Mouse (Mus musculus): ENCODE results near the gene Ifi47. TPM values are rescaled to one million over a fixed set of nuclear protein-coding genes. Genes with fewer than 3 reads are reported as not detected.

Ifi47 gene
- polyA plus RNA-seq, 1 experiment = 7.6 TPM

DNA sequence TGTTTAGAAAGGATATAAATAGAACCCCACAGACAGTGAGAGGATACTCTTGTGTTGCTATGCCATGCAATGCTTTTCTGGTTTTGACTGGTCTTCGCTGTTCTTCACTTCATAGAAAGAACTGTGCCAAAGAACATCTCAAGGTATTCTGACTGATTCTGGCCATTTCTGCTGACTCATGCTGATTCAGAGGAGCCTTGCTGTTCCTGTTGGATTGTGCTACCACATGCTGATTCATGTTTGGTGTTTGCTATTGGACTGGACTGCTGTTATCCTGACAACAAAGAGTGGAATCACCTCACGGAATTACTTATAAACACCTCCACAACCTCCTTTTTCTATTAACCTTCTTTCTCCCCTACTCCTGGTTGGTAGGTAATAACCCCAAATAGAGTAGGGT, 47.8 kb downstream of the Ifi47 start:
- Histone ChIP-seq H3K4me3 (ENCODE audit: insufficient read depth, low read length) (no peak overlapping the region), H3K27ac (ENCODE audit: insufficient read depth, low read length) (no peak overlapping the region), H3K4me1 (ENCODE audit: control insufficient read depth, insufficient read depth, low read length) (no peaks in the 10 kb centered on the region)
- no peak for TF ChIP-seq CTCF (IDR thresholded peaks at IDR 0.05; ENCODE audit: borderline replicate concordance, insufficient read depth, low read length)
- TF ChIP-seq POLR2A (IDR thresholded peaks at IDR 0.05; ENCODE audit: low read depth, low read length) = no peak

DNA sequence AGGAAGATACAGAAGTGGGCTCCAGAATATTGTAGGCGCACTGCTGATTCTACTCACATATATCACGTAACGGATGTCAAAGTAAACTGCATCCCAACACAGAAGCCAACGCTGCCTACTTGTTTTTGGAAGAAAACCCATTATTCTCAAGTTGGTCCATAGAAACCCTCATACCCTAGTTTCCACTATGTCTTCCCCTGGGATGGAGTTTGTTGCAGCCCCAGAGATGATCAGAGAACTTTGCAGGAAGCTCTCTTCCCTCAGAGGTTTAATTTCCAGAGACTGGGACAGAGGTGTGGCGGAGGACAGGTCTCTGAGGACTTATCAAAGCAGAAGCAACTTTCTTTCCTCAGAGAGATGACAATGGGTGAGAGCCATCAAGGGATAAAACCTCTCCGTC, 65.6 kb downstream of the Ifi47 start, which contains the start of gene Olfr1395:
Gene Olfr1395 (plus strand): TSS at position 301 of the 400 bp plus-strand sequence.
- H3K4me1 ChIP-seq (ENCODE audit: control insufficient read depth, insufficient read depth, low read length) = no peaks in the 10 kb centered on the region
- H3K4me3 ChIP-seq (ENCODE audit: insufficient read depth, low read length) = no peak within 1 kb of the TSS
- TF ChIP-seq CTCF (IDR thresholded peaks at IDR 0.05; ENCODE audit: borderline replicate concordance, insufficient read depth, low read length) (no peak), POLR2A (IDR thresholded peaks at IDR 0.05; ENCODE audit: low read depth, low read length) (no peak)
- H3K27ac ChIP-seq (ENCODE audit: insufficient read depth, low read length) = no peak within 1 kb of the TSS

Other genes with a start within 250 kb of the Ifi47 start
- gene Gm12184, start 249.9 kb upstream of the Ifi47 start, polyA plus RNA-seq (2011; ENCODE audit: insufficient read length, low read depth, missing spikeins) = 40.5 and 61.2 TPM in 2 replicates
- gene Irgm1, start 204.9 kb upstream of the Ifi47 start, polyA plus RNA-seq (2011; ENCODE audit: insufficient read length, low read depth, missing spikeins) = 36.5 and 61.8 TPM in 2 replicates
- gene Gm5431, start 174.4 kb upstream of the Ifi47 start, polyA plus RNA-seq (2011; ENCODE audit: insufficient read length, low read depth, missing spikeins) = not detected in 2 replicates
- 19.5 and 24.3 TPM in 2 replicates for gene Psme2b, start 130.4 kb upstream of the Ifi47 start, polyA plus RNA-seq (2011; ENCODE audit: insufficient read length, low read depth, missing spikeins)
- 0.18 and 0.79 TPM in 2 replicates for gene Olfr56, start 97.7 kb upstream of the Ifi47 start, polyA plus RNA-seq (2011; ENCODE audit: insufficient read length, low read depth, missing spikeins)
- gene 9930111J21Rik1, start 97.2 kb upstream of the Ifi47 start, polyA plus RNA-seq (2011; ENCODE audit: insufficient read length, low read depth, missing spikeins) = 1.5 and 3.4 TPM in 2 replicates
- 0.25 and 0.55 TPM in 2 replicates for gene Gm12185, start 84.4 kb upstream of the Ifi47 start, polyA plus RNA-seq (2011; ENCODE audit: insufficient read length, low read depth, missing spikeins)
- gene Tgtp1, start 82.4 kb upstream of the Ifi47 start, polyA plus RNA-seq (2011; ENCODE audit: insufficient read length, low read depth, missing spikeins) = 1.7 and 3.1 TPM in 2 replicates
- 2.4 and 6.0 TPM in 2 replicates for gene 9930111J21Rik2, start 25.3 kb upstream of the Ifi47 start, polyA plus RNA-seq (2011; ENCODE audit: insufficient read length, low read depth, missing spikeins)
- 6.4 and 6.5 TPM in 2 replicates for gene Tgtp2, start 12.4 kb upstream of the Ifi47 start, polyA plus RNA-seq (2011; ENCODE audit: insufficient read length, low read depth, missing spikeins)
- gene Olfr1396, start 38.3 kb downstream of the Ifi47 start, polyA plus RNA-seq (2011; ENCODE audit: insufficient read length, low read depth, missing spikeins) = not detected in 2 replicates
- gene Olfr1395, start 65.7 kb downstream of the Ifi47 start, polyA plus RNA-seq (2011; ENCODE audit: insufficient read length, low read depth, missing spikeins) = not detected in 2 replicates
- gene Olfr1394, start 77.8 kb downstream of the Ifi47 start, polyA plus RNA-seq (2011; ENCODE audit: insufficient read length, low read depth, missing spikeins) = not detected in 2 replicates
- not detected in 2 replicates for gene Btnl9, start 110.6 kb downstream of the Ifi47 start, polyA plus RNA-seq (2011; ENCODE audit: insufficient read length, low read depth, missing spikeins)
- 48.0 and 66.0 TPM in 2 replicates for gene Zfp62, start 126.7 kb downstream of the Ifi47 start, polyA plus RNA-seq (2011; ENCODE audit: insufficient read length, low read depth, missing spikeins)
- 79.0 and 92.6 TPM in 2 replicates for gene Mgat1, start 167.6 kb downstream of the Ifi47 start, polyA plus RNA-seq (2011; ENCODE audit: insufficient read length, low read depth, missing spikeins)
- gene Olfr1393, start 201.7 kb downstream of the Ifi47 start, polyA plus RNA-seq (2011; ENCODE audit: insufficient read length, low read depth, missing spikeins) = 0.23 TPM in 1 of 2 replicates, not detected in the other
- gene Olfr1392, start 208.7 kb downstream of the Ifi47 start, polyA plus RNA-seq (2011; ENCODE audit: insufficient read length, low read depth, missing spikeins) = not detected in 2 replicates
- gene Olfr10, start 228.2 kb downstream of the Ifi47 start, polyA plus RNA-seq (2011; ENCODE audit: insufficient read length, low read depth, missing spikeins) = not detected in 2 replicates
- not detected in 2 replicates for gene Olfr1391, start 246.2 kb downstream of the Ifi47 start, polyA plus RNA-seq (2011; ENCODE audit: insufficient read length, low read depth, missing spikeins)

Measured in embryonic fibroblast, embryonic 13.5 days (primary cell).